Mouse (Mus musculus) bone marrow, adult 2 months (tissue): Measurements from ENCODE around the gene Brix1. TPM values are rescaled to one million over a fixed set of nuclear protein-coding genes. Genes with fewer than 3 reads are reported as not detected.

Experiments used
- H3K27ac ChIP-seq: fragments of 200-500 bp; 2 replicates; pipeline ENCODE4 v1.5.1; 2012; ENCODE audit warnings: low read depth, mild to moderate bottlenecking, control low read depth, inconsistent platforms, low read length; ENCODE audit not compliant: control insufficient read depth, poor library complexity, insufficient read depth
- H3K4me1 ChIP-seq: fragments of 200-500 bp; 2 replicates; pipeline ENCODE4 v1.6.1; 2011; ENCODE audit warnings: low read length; ENCODE audit not compliant: control insufficient read depth, insufficient read depth
- H3K4me3 ChIP-seq: fragments of 200-500 bp; replicated peaks from 2 replicates; pipeline ENCODE3; 2011; ENCODE audit warnings: mild to moderate bottlenecking, low read depth, low read length, control low read depth; ENCODE audit not compliant: control insufficient read depth
- CTCF ChIP-seq: fragments of 200-500 bp; IDR thresholded peaks from 2 replicates; pipeline ENCODE4 v1.5.1; 2011; ENCODE audit warnings: low read length, control low read depth; ENCODE audit not compliant: control insufficient read depth, insufficient read depth
- POLR2A ChIP-seq: fragments of 200-500 bp; IDR thresholded peaks from 2 replicates; pipeline ENCODE4 v1.6.1; 2011; ENCODE audit warnings: low read depth, mild to moderate bottlenecking, control low read depth, low read length, borderline replicate concordance; ENCODE audit not compliant: control insufficient read depth
- WGBS: fragments of 180-500 bp; shearing (Covaris S2); methylation state at CpG from one replicate; pipeline ENCODE4 v1.1.7; 2018; 5-methylcytosine and 5-hydroxymethylcytosine counted together
- polyA plus RNA-seq: library from polyadenylated mRNA; stranded (reverse); fragments of >200 nt; gene quantifications from 2 replicates; pipeline ENCODE4 v1.2.4, GENCODE M21; 2011; ENCODE audit warnings: low replicate concordance; ENCODE audit not compliant: missing spikeins, insufficient read depth, insufficient read length

The Brix1 gene
- polyA plus RNA-seq, 1 experiment: 45.1 TPM

GRCm38 (mm10) chr15:10436893-10437292, 48.9 kb downstream of the Brix1 start:
- Histone ChIP-seq H3K4me3 (no peak overlapping the region), H3K4me1 (no peaks in the 10 kb centered on the region), H3K27ac (no peak overlapping the region)
- WGBS: 41% methylated on average over 1 of the region's 1 CpGs
- TF ChIP-seq CTCF (no peak), POLR2A (no peak)

DNA sequence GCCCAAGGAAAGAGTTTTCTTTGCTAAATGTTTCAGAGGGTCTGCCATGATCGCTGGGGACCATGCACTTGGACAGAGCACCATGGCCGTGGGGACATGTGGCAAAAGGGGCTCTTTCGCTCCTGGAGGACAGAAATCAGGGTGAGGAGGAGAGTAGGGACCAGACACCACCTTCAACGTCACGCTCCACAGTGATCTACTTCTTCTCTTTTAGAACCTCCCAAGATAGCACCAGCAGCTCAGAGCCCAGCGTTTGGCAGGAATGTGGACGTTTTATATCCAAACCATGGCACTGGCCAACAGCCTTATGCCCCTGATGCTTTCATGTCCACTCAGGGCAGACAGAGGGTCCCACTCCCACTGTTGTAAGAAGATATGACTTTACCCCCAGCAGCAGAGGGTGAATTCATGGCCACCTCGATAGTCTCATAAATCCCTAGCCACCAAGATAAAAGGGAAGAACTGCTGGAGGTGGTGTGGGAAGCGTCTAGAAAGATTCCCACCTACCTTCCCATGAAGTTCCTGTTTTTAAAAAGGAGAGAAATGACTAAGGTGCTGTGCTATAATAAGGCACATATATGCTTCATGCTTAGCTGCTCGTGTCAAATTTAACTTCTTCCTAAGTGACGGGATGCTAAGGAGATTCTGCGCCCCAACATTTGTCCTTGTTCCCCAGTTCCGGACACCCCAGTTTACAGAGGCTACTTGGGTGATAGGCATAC, 59.0 kb downstream of the Brix1 start:
- no peak overlapping the region for H3K27ac ChIP-seq
- no peak overlapping the region for H3K4me3 ChIP-seq
- H3K4me1 ChIP-seq: no peaks in the 10 kb centered on the region
- TF ChIP-seq POLR2A (no peak), CTCF (no peak)
- WGBS: 81% methylated on average over 13 of the region's 13 CpGs

- H3K27ac ChIP-seq: no peak overlapping the region
- TF ChIP-seq CTCF (no peak), POLR2A (no peak)
- H3K4me1 ChIP-seq: no peaks in the 10 kb centered on the region
- H3K4me3 ChIP-seq: no peak overlapping the region
- WGBS: 84% methylated on average over 6 of the region's 6 CpGs
These were observed 59.6 kb downstream of the Brix1 start for GRCm38 (mm10) chr15:10426124-10426523.

Other genes with a start within 250 kb of the Brix1 start
- gene Gm21973, start 160.6 kb downstream of the Brix1 start, polyA plus RNA-seq: not detected in 2 replicates
- gene Agxt2, start 127.4 kb downstream of the Brix1 start, polyA plus RNA-seq: 0.59 TPM in 1 of 2 replicates, not detected in the other
- 20.1 and 21.6 TPM in 2 replicates for gene Dnajc21, start 15.4 kb downstream of the Brix1 start, polyA plus RNA-seq
- 8.7 and 10.5 TPM in 2 replicates for gene Rad1, start 71 bp upstream of the Brix1 start, polyA plus RNA-seq
- not detected in 2 replicates for gene Ttc23l, start 72.7 kb upstream of the Brix1 start, polyA plus RNA-seq
- gene Rai14, start 228.7 kb upstream of the Brix1 start, polyA plus RNA-seq: 5.2 and 11.1 TPM in 2 replicates